Mouse (Mus musculus): ENCODE results near the gene Gapdhs. TPM values are rescaled to one million over a fixed set of nuclear protein-coding genes. Genes with fewer than 3 reads are reported as not detected.
A peak's percentile ranks its signal among the peaks of the same experiment; 100 is the strongest.

Gene Gapdhs
- total RNA-seq, 1 experiment: not detected

GRCm38 (mm10) chr7:30766408-30766807, 22.9 kb upstream of the Gapdhs start:
- no peak overlapping the region for H3K9ac ChIP-seq (ENCODE audit: insufficient read depth, low read depth, low read length, poor library complexity, severe bottlenecking)
- TF ChIP-seq ZNF384 (IDR thresholded peaks at IDR 0.05; ENCODE audit: low read depth, low read length) (peak; percentile 75; the same call in 1 of the 2 replicates), ZC3H11A (IDR thresholded peaks at IDR 0.05; ENCODE audit: borderline replicate concordance, low read depth, low read length) (no peak)
- no peak for DNase-seq (ENCODE audit: low read depth, low spot score)
- in situ Hi-C loops (cut with MboI; ENCODE audit: low sequenced_read_pairs in 2 of 2, unreplicated experiment in 2 of 2): no loop called here
- no peaks in the 10 kb centered on the region for H3K36me3 ChIP-seq (ENCODE audit: control insufficient read depth, insufficient read depth, low read length, poor library complexity, severe bottlenecking)
- H3K9me3 ChIP-seq (ENCODE audit: control insufficient read depth, insufficient read depth, low read depth, low read length): no peaks in the 10 kb centered on the region
- peaks cover 0 to 15% of the 10 kb centered on the region in 2 experiments; a peak in 2 of 4 replicates for H3K4me1 ChIP-seq (ENCODE audit: control insufficient read depth in 2 of 2, insufficient read depth in 2 of 2, low read length in 2 of 2, poor library complexity in 1 of 2)
- H3K27ac ChIP-seq (ENCODE audit: insufficient read depth, low read depth, low read length, poor library complexity, severe bottlenecking): no peak overlapping the region
- H3K4me3 ChIP-seq (ENCODE audit: insufficient read depth in 1 of 2, low read depth in 1 of 2, low read length in 2 of 2, poor library complexity in 1 of 2, severe bottlenecking in 1 of 2): no peak overlapping the region

GRCm38 (mm10) chr7:30765173-30765572, 21.7 kb upstream of the Gapdhs start:
- Histone ChIP-seq H3K27ac (ENCODE audit: insufficient read depth, low read depth, low read length, poor library complexity, severe bottlenecking) (no peak overlapping the region), H3K9me3 (ENCODE audit: control insufficient read depth, insufficient read depth, low read depth, low read length) (no peaks in the 10 kb centered on the region), H3K36me3 (ENCODE audit: control insufficient read depth, insufficient read depth, low read length, poor library complexity, severe bottlenecking) (no peaks in the 10 kb centered on the region), H3K9ac (ENCODE audit: insufficient read depth, low read depth, low read length, poor library complexity, severe bottlenecking) (no peak overlapping the region), H3K4me1 (ENCODE audit: control insufficient read depth in 2 of 2, insufficient read depth in 2 of 2, low read length in 2 of 2, poor library complexity in 1 of 2) (peaks cover 0 to 15% of the 10 kb centered on the region in 2 experiments; a peak in 2 of 4 replicates), H3K4me3 (ENCODE audit: insufficient read depth in 1 of 2, low read depth in 1 of 2, low read length in 2 of 2, poor library complexity in 1 of 2, severe bottlenecking in 1 of 2) (no peak overlapping the region)
- TF ChIP-seq HCFC1 (IDR thresholded peaks at IDR 0.05; ENCODE audit: borderline replicate concordance, insufficient read depth, low read length) (no peak), ZC3H11A (IDR thresholded peaks at IDR 0.05; ENCODE audit: borderline replicate concordance, low read depth, low read length) (no peak), ZNF384 (IDR thresholded peaks at IDR 0.05; ENCODE audit: low read depth, low read length) (no peak), MAFK (IDR thresholded peaks at IDR 0.05; ENCODE audit: insufficient read depth, low read depth, low read length) (no peak)
- in situ Hi-C loops (cut with MboI; ENCODE audit: low sequenced_read_pairs in 2 of 2, unreplicated experiment in 2 of 2): no loop called here
- no peak for DNase-seq (ENCODE audit: low read depth, low spot score)

- in situ Hi-C loops (cut with MboI; ENCODE audit: low sequenced_read_pairs in 2 of 2, unreplicated experiment in 2 of 2): no loop called here
- Histone ChIP-seq H3K36me3 (ENCODE audit: control insufficient read depth, insufficient read depth, low read length, poor library complexity, severe bottlenecking) (no peaks in the 10 kb centered on the region), H3K4me3 (ENCODE audit: insufficient read depth in 1 of 2, low read depth in 1 of 2, low read length in 2 of 2, poor library complexity in 1 of 2, severe bottlenecking in 1 of 2) (no peak within 1 kb of the TSS), H3K9me3 (ENCODE audit: control insufficient read depth, insufficient read depth, low read depth, low read length) (no peaks in the 10 kb centered on the region), H3K27ac (ENCODE audit: insufficient read depth, low read depth, low read length, poor library complexity, severe bottlenecking) (no peak within 1 kb of the TSS), H3K4me1 (ENCODE audit: control insufficient read depth in 2 of 2, insufficient read depth in 2 of 2, low read length in 2 of 2, poor library complexity in 1 of 2) (peaks cover 0 to 15% of the 10 kb centered on the region in 2 experiments; a peak in 2 of 4 replicates), H3K9ac (ENCODE audit: insufficient read depth, low read depth, low read length, poor library complexity, severe bottlenecking) (no peak within 1 kb of the TSS)
- TF ChIP-seq ZNF384 (IDR thresholded peaks at IDR 0.05; ENCODE audit: low read depth, low read length) (no peak), MAFK (IDR thresholded peaks at IDR 0.05; ENCODE audit: insufficient read depth, low read depth, low read length) (no peak), ZC3H11A (IDR thresholded peaks at IDR 0.05; ENCODE audit: borderline replicate concordance, low read depth, low read length) (no peak), HCFC1 (IDR thresholded peaks at IDR 0.05; ENCODE audit: borderline replicate concordance, insufficient read depth, low read length) (no peak), CHD2 (IDR thresholded peaks at IDR 0.05; ENCODE audit: low read depth, low read length) (no peak)
- no peak for DNase-seq (ENCODE audit: low read depth, low spot score)
Observed at GRCm38 (mm10) chr7:30763456-30763855, 20.0 kb upstream of the Gapdhs start, which contains the start of gene Dmkn. Gene Dmkn (plus strand): TSS chr7:30763756.

- Histone ChIP-seq H3K27ac (ENCODE audit: insufficient read depth, low read depth, low read length, poor library complexity, severe bottlenecking) (no peak overlapping the region), H3K4me1 (ENCODE audit: control insufficient read depth in 2 of 2, insufficient read depth in 2 of 2, low read length in 2 of 2, poor library complexity in 1 of 2) (peaks cover 0 to 11% of the 10 kb centered on the region in 2 experiments; a peak in 1 of 4 replicates), H3K9me3 (ENCODE audit: control insufficient read depth, insufficient read depth, low read depth, low read length) (no peaks in the 10 kb centered on the region), H3K36me3 (ENCODE audit: control insufficient read depth, insufficient read depth, low read length, poor library complexity, severe bottlenecking) (no peaks in the 10 kb centered on the region), H3K4me3 (ENCODE audit: insufficient read depth in 1 of 2, low read depth in 1 of 2, low read length in 2 of 2, poor library complexity in 1 of 2, severe bottlenecking in 1 of 2) (no peak overlapping the region), H3K9ac (ENCODE audit: insufficient read depth, low read depth, low read length, poor library complexity, severe bottlenecking) (no peak overlapping the region)
- DNase-seq (ENCODE audit: low read depth, low spot score): no peak
- TF ChIP-seq HCFC1 (IDR thresholded peaks at IDR 0.05; ENCODE audit: borderline replicate concordance, insufficient read depth, low read length) (no peak), ZNF384 (IDR thresholded peaks at IDR 0.05; ENCODE audit: low read depth, low read length) (no peak), CHD2 (IDR thresholded peaks at IDR 0.05; ENCODE audit: low read depth, low read length) (no peak), MAFK (IDR thresholded peaks at IDR 0.05; ENCODE audit: insufficient read depth, low read depth, low read length) (no peak), ZC3H11A (IDR thresholded peaks at IDR 0.05; ENCODE audit: borderline replicate concordance, low read depth, low read length) (no peak)
- in situ Hi-C loops (cut with MboI; ENCODE audit: low sequenced_read_pairs in 2 of 2, unreplicated experiment in 2 of 2): no loop called here
Observed at GRCm38 (mm10) chr7:30761769-30762352, 18.4 kb upstream of the Gapdhs start.

GRCm38 (mm10) chr7:30758853-30759252, 15.4 kb upstream of the Gapdhs start:
- no peak for DNase-seq (ENCODE audit: low read depth, low spot score)
- Histone ChIP-seq H3K4me3 (ENCODE audit: insufficient read depth in 1 of 2, low read depth in 1 of 2, low read length in 2 of 2, poor library complexity in 1 of 2, severe bottlenecking in 1 of 2) (no peak overlapping the region), H3K9ac (ENCODE audit: insufficient read depth, low read depth, low read length, poor library complexity, severe bottlenecking) (no peak overlapping the region), H3K27ac (ENCODE audit: insufficient read depth, low read depth, low read length, poor library complexity, severe bottlenecking) (no peak overlapping the region), H3K9me3 (ENCODE audit: control insufficient read depth, insufficient read depth, low read depth, low read length) (no peaks in the 10 kb centered on the region), H3K36me3 (ENCODE audit: control insufficient read depth, insufficient read depth, low read length, poor library complexity, severe bottlenecking) (no peaks in the 10 kb centered on the region), H3K4me1 (ENCODE audit: control insufficient read depth in 2 of 2, insufficient read depth in 2 of 2, low read length in 2 of 2, poor library complexity in 1 of 2) (peaks cover 0 to 7% of the 10 kb centered on the region in 2 experiments; a peak in 1 of 4 replicates)
- in situ Hi-C loops (cut with MboI; ENCODE audit: low sequenced_read_pairs in 2 of 2, unreplicated experiment in 2 of 2): no loop called here
- no peak for TF ChIP-seq HCFC1 (IDR thresholded peaks at IDR 0.05; ENCODE audit: borderline replicate concordance, insufficient read depth, low read length)
- no peak for TF ChIP-seq ZC3H11A (IDR thresholded peaks at IDR 0.05; ENCODE audit: borderline replicate concordance, low read depth, low read length)
- no peak for TF ChIP-seq MAFK (IDR thresholded peaks at IDR 0.05; ENCODE audit: insufficient read depth, low read depth, low read length)
- no peak for TF ChIP-seq ZNF384 (IDR thresholded peaks at IDR 0.05; ENCODE audit: low read depth, low read length)
